Mouse (Mus musculus) heart, postnatal 14 days (tissue): ENCODE measurements at regions not wholly inside any gene's neighbourhood (a gene's known extent, or its start where the extent isn't known, plus 50 kb on each side); places are given as distances from the start of the nearest gene placed in this dataset.
A peak's percentile ranks its signal among the peaks of the same experiment; 100 is the strongest.

Experiments used
- DNase-seq, 2 experiments: peaks; one replicate each; pipeline ENCODE4 v3.0.0; 2021 to 2022
- intact Hi-C: fragments of 180-260 bp; cut with DNase I; formaldehyde crosslinking; loops from one replicate; pipeline ENCODE4 v1.15.1; 2025

DNA sequence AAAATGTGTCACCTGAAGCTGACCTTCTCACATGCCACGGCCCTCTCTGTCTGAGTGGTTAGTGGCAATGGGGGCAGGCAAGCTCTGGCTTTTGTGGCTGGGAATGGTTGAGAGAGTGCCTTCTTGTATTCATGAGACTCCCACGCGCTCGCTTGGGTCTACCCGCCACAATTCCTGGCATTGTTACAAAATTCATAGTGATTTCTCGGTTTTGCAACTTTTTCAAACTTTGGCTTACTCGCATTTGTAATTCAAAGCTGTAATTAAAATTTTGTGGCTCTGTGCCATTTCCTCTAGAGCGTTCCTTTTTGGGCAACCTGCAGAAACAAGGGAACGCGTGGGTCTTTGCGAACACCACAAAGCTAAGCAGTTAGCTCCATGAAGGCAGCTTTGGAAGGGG is 186.3 kb downstream of the Pdgfra start:
- intact Hi-C loops, result no loop called here

DNA sequence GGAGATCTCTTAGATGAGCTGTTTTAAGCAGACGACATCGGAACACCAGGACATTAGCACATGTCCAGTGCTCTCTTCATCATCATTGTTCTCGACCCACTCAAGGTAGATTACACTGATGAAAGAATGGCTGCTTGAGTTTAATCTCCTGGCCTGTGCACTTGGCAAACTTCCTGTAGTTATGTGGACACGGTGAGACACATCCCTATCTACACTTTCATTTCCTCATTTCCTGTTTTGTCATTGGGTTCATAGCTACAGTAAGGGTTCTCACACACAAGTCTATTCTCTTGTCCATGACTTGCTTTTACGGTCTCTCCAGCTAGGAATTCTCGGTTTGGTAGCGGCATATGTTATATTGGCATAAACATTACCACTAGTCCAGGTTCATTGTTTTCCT is 190.5 kb downstream of the Pdgfra start:
- intact Hi-C loops, result no loop called here

More for the DNA sequence above, 186.3 kb downstream of the Pdgfra start:
- DNase-seq, result no peak

DNA sequence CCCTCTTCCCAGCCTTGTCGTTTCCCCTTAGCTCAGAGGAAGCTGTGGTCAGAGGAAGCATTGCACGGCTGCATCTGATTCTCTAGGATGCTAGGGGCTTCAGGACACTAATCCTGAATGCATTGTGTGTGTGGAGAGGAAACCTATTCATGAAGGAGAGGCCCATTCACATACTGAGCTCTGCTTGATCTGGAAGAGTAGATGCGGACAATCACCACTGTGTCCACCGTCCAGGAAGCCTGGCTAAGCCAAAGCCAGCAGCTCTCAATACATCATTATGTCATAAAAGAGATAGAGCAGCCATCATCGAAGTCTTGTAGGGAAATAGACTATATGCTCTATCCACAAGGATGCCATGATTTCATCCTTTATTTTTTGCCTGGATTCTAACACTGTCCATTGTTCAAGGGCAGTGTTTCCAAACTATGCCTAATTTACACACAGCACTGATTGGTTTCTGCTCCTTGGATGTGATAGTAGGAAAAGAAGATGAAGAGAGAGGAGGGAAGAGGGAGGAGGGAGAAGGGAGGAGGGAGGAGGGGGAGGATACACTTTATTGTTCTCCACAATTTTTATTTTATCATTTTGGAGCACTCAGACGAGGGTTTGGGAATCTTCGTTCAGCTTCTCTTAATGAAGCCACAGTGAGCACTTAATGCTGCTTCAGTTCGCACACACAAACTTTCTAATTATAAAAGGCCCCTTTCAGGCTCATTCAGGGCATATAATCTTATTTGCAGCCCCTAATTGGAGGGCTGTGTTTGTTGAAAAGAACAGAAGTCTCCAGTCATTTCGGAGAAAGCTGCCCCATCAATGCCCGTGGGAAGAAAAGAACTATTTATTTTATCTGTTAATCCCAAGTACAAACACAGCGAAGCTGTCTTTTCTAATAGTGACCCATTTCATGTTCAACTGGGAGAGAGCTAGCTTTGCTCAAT is 195.0 kb downstream of the Pdgfra start:
- DNase-seq, result no peak

More for the DNA sequence above, 190.5 kb downstream of the Pdgfra start:
- no peak for DNase-seq

DNA sequence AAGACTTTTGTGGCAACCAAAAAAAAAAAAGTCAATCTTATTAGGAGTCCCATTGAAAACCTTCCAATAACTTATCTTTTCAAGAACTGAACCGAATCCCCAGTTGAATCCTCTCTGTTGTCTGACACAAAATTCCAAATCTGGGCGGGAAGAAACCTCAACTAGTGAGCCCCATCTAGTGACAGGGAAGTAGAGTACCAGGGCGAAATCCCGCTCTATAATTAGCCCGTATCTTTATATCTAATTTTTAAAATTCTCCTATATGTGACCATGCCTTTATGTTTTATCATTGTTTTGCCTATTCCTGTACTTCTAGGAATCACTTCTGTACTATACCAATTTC is 195.7 kb downstream of the Pdgfra start:
- peak in 1 of 2 experiments; percentile 1 for DNase-seq

More for the DNA sequence above, 195.0 kb downstream of the Pdgfra start:
- intact Hi-C loops, result loop anchor here (5.0 kb wide), 1 partner anchor 135 kb away; no protein-coding TSS in a partner anchor

DNA sequence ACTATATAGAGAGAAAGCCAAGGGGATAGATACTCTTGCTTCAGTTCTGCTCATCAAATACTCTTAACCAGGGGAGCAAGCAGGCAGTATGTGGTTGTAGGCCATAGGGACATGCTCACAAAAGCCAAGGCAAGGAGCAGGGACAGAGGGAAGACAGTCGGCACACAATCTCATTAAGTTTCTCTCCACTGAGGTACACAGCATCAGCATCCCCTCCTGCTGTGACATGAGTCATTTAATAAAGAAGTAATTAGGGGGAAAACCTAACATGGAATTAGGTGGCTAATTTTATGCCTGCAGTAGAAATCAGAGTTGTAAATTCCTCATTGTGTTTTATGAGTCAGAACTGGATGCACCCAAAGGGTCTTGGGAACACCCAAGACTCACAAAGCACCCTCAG is 203.2 kb downstream of the Pdgfra start:
- intact Hi-C loops, result no loop called here
- no peak for DNase-seq

More for the DNA sequence above, 195.7 kb downstream of the Pdgfra start:
- intact Hi-C loops, result loop anchor here (5.0 kb wide), 1 partner anchor 135 kb away; no protein-coding TSS in a partner anchor

DNA sequence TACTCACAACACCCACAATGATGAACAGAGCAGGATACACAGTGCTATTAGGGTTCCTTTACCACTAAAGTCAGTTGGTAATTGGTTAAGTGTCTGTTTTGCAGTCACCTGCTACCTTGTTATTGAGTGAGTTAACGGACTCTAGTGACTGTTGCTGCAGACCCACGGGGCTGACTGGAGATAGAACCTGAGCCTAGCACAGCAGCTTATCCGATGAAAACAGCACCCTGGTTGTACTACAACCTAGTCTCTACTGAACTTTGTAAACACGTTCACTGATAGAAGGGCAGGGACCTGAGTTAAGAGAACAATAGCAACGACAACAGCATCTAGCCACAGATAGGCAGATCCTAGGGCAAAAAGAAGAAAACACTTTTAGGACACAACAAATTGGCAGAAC is 206.8 kb downstream of the Pdgfra start:
- no peak for DNase-seq
- intact Hi-C loops, result no loop called here

DNA sequence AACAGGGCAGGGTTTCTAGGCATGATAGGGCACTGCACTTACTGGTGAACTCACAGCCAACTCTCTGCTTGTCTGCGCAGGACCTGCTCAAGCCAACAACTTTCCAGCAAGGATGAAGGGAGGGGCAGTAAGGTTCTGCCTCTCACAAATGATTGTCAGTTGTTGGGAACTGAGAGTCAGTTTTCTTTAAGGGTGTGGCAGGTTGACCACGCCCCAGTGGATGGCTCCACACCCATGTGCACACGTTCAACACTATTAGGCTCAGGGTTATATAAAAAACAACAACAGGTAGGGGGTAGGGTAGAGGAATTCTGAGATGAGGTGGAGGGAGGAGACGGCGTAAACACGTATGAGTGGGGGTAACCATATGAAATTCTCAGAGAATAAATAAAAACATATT is 210.9 kb upstream of the Kit start:
- intact Hi-C loops, result no loop called here
- DNase-seq, result no peak

DNA sequence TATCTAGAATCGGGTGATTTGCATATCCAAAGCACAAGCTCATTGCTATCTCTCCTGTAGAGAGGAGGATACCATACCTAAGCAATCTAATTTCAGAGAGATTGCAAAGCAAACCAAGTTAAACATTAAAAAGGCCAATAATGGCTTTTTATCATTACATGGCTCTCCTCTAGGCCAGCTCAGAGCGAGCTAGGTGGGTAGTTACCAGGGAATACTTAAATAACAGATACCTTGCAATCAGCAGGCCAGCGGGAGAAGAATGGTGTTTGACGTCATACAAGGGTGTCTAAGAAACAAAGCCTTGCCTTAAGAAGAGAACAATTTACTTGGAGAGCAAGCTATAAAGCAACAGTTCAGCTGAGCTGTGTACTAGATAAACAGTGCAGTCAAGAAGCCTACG is 207.4 kb upstream of the Kit start:
- intact Hi-C loops, result no loop called here

DNA sequence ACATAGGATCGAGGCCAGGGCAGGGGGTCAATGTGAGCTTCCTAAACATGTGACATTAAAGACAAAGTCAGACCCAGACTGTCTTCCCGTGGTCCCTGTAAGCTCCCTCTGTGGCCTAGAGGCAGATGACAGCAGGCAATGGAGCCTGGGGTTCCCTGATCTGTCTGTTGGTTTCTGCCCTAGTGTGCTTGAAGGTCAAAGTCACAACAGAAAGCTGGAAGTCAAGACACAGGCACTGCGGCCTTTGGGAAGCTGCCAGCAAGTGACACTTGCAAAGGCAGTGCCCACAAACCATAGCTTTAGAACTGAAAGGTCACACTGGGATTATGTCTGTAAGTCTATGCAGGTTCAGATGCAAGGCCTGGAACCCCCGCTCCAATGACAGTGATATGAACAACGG is 206.0 kb upstream of the Kit start:
- no peak for DNase-seq
- intact Hi-C loops, result no loop called here

More for the DNA sequence above, 207.4 kb upstream of the Kit start:
- no peak for DNase-seq

DNA sequence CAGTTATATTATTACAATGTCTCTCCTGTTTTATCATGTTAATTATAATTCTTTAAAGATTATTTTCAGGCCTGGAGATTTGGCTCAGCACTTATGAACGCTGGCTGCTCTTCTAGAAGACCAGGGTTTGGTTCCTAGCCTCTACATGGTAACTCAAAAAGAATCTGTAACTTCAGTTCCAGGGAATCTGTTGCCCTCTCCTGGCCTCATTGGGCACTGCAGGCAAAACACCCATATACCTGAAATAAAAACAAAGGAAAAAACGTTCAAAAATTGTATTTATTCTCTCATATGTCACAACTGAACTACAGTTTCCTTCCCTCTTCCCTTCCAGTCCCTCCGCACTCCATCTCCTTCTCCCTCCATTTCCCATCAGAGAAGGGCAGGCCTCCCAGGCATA is 201.9 kb upstream of the Kit start:
- intact Hi-C loops, result loop anchor here (10.0 kb wide), 2 partner anchors 158 to 482 kb away; no protein-coding TSS in a partner anchor

DNA sequence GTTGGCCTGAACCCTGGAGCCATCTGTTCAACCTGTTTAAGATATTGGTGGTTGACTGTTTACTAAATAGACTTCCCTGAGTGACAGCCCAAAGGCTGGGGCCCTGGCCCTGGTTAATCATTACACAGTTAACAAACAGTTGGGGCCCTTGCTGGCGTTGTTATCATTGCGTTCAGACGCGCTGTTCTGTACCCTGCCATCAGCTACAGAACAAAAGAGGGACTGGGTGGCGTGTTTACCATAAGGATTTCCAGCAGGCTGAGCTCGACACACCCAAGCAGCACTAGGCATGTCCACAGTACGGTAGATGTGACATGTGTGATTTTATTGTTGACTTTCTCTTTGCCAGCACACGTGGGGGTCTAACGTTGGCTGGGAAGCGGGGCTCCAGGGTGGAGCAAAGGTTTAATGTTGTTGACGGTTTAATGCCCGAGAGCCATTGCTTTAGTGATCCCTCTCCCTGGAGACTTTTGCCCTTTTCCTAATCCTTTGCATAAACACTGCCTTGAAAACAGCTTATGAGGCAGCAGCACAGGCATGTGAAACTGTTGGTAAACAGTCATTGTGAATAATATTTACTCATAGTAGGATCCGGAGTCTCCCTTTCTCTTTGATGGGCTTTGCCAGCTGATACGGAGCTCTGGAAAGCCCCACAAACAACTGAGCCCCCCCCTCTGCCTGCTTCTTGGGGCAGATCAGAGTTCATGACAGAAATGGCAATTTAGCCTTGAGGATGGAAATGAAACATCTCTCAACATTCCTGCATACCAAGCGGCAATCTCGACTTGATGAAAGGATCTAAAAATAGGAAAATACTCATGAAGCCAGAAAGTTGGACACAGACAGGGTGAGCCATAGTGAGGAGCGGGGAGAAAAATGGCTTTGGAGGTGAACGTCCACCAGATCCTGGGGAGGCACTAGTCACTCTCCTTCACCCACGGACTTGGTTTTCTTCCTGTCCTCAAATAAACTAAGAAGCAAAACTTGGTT is 197.1 kb upstream of the Kit start:
- intact Hi-C loops, result loop anchor here (10.0 kb wide), 2 partner anchors 163 to 477 kb away; no protein-coding TSS in a partner anchor
- DNase-seq, result no peak

More for the DNA sequence above, 201.9 kb upstream of the Kit start:
- no peak for DNase-seq

DNA sequence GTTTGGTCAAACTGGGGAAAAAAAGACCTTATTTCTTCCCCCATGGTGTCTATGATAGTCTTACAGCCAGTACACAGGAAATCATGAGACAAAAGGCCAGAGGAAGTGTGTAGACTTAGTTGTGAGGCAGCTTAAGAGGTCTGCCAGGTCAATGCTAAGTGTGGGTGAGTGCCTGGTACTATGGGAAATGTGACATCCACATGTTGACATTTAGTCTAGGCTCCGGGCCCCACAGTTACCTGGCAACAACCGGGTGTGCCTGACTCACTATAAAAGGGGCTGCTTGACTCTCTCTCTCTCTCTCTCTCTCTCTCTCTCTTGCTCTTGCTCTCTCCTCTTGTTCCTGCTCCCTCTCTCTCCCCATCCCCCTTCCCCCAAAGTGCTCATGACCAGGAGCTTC is 196.1 kb upstream of the Kit start:
- DNase-seq, result no peak
- intact Hi-C loops, result loop anchor here (10.0 kb wide), 2 partner anchors 164 to 476 kb away; no protein-coding TSS in a partner anchor

DNA sequence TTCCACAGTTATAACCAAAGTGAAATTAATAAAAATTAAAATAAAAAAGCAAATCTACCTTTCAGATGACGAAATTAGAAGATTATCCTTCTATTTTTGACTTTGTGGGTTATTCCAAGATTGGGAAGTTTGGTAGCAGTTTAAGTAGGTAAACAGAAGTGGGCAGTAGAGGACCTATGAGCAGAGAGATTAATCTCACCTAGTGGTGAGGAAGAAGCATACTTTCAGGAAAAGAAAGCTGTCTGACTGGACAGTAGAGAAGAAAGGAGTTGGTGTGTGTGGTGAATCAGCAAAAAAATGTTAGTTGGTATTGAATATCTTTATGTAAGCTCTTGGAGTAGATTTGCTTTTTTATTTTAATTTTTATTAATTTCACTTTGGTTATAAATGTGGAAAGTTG is 194.4 kb upstream of the Kit start:
- intact Hi-C loops, result no loop called here
- no peak for DNase-seq

DNA sequence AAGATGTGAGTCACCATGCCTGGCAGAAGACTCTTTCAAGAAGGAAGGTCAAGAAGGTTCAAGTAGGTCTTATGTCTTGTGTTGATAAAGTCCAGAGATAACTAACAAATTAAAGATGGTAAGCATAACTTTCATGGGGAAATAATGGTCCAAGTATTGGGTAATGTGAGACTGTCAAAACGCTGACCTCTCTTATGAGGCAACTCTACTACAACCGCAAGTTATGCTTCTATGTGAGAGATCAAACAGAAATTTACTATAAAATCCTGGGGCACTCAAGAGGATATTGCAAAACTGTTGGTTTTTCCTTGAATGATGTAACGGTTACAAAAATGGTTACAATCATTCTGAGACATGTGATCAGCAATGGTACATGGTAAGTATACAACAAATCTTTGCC is 192.6 kb upstream of the Kit start:
- no peak for DNase-seq
- intact Hi-C loops, result no loop called here

DNA sequence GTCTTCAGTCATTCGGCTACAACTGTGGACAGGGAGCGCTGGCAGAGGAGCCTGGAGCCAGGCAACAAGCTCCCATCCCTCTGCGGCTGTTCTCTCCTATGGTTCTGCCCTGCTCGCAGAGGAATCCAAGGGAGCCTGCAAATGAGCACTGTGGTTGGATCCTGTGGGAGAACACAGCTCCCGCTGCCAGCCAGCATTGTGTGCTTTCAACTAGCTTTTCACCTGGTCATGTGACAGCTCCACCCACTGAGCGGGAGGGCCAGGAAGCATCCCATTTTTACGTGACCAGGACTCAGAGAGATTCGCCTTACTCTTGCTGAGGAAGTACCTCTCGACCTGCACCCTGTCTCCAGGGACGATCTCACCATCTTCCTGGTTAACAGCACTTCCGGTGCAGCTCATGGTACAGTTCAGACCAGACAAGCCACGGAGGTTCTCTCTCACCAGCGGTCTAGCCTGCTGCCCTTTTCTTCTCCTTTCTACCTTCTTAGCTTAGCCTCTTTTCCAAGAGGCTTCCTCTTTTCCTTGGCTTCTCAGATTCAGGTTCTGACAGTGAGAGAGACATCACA is 186.7 kb upstream of the Kit start:
- DNase-seq, result no peak
- intact Hi-C loops, result no loop called here

DNA sequence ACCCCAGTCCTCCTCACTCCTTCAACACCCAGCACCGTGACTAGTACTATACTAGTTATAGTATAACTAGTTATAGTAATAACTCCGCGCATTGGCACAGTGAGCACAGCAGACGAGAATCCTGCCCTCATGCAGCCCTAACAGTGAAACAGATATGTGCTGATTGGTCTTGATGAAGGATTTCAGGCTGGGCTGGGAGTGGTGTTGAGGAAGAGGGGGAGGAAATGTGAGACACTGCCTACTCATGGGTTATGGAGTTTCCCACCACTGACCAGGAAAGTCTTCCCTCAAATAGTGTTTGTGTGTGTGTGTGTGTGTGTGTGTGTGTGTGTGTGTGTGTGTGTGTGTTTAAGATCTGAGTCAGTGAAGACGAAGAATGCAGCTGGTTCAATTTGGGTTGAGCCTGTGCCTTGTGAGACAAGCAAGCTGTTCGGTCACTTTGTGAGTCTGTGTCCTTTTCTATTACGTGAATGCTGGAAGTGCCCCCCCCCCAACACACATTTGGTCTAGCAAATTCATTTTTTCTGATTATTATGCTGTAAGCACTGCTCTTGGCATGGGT is 185.9 kb upstream of the Kit start:
- DNase-seq, result no peak
- intact Hi-C loops, result no loop called here

DNA sequence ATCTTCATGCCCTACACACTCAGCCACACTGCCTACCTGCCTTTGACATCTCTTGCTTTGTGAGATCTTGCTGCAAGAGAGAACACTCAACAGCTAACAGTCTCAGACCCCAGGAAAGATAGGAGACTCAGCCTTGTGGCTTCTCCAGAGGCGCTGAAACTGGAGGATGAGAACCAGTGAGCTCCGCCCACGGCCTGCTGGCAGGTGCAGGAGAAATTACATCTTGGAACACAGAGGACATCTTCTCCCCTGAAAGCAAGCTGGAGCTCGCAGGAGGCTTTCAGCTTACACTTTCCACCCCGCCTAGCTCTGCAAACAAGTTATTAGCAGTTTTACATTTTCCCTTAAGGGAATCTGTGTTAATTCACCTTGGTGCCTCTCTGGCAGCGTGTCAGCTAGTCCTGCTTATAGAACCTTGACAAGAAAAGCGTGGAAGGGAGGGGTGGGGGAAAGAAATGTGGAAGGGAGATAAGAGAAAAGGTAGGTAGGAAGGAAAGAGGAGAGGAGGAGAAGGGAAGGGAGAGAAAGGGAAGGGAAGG is 185.2 kb upstream of the Kit start:
- intact Hi-C loops, result no loop called here
- no peak for DNase-seq

DNA sequence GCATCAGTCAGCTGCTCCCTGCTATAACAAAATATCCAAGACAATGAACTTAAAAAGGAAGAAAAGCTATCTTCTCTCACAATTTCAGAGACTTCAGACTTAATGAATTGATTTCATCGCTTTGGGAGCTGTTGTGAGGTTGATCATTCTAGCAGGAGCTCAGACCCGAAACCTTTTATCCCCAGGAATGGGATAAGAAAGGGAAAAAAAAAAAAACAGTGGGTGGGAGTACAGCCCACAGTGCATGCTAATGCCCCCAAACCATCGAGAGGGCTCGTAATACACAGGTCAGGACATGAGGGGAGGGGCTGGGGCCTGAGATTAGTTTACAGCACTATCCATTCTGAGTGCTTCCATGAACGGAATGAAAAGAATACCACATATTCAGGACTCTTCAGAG is 175.9 kb upstream of the Kit start:
- intact Hi-C loops, result no loop called here
- DNase-seq, result no peak

DNA sequence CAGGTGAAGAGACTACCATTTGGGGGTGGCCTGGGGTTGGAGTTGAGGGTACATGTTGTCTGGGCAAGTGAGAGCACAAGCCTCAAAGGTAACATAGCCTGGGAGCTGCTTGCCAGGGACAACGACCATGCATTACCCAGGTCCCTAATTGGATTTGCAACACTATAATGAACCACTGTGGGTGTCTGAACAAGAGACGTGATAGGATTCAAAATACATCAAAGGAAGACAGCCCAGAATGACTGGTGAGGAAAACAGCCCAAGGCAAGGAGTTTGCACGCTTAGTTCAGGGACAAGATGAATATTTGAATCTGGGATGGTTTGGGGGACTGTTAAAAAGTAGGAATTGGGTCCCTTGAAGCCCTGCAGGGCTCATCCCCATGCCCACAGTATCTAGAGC is 173.0 kb upstream of the Kit start:
- intact Hi-C loops, result no loop called here

DNA sequence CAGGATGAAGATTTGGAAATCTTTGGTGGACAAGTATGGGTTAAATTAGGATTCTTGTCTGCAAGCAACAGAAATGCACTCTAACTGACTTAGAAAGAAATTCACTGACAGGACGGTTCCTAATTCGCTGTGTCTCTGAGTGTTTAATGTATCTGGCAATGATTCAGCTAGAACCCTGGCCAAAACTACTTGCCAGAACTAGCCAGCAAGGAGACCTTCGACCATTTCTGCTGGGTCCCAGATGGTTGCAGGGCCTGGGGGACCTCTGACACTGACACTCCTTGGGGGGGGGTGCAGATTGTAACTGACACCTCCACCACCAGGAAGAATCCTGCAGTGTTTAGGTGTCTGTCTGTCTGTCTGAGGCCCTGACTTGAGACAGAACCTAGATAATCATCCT is 172.1 kb upstream of the Kit start:
- DNase-seq, result no peak
- intact Hi-C loops, result no loop called here

More for the DNA sequence above, 173.0 kb upstream of the Kit start:
- DNase-seq, result no peak
